Mouse (Mus musculus): ENCODE data around the gene Hist1h2bc.

GRCm38 (mm10) chr13:23738677-23739068 is 54.7 kb downstream of the Hist1h2bc start, which contains the start of gene Hist1h1c:
- TF ChIP-seq GATA1 (IDR thresholded peaks at IDR 0.05; ENCODE audit: low read length) (no peak), TAL1 (IDR thresholded peaks at IDR 0.05; ENCODE audit: low read length) (no peak)
